Mouse (Mus musculus) brain, embryonic 14.5 days (tissue): ENCODE measurements around the gene Otof. TPM values are rescaled to one million over a fixed set of nuclear protein-coding genes. Genes with fewer than 3 reads are reported as not detected.
A peak's percentile ranks its signal among the peaks of the same experiment; 100 is the strongest.

Experiments
- DNase-seq: peaks from one replicate; pipeline ENCODE4 v3.0.0-alpha.2; 2011; ENCODE audit warnings: low read depth
- CTCF ChIP-seq: fragments of 200-500 bp; IDR thresholded peaks from 2 replicates; pipeline ENCODE4 v1.5.1; 2012; ENCODE audit warnings: inconsistent platforms, mild to moderate bottlenecking, moderate library complexity, borderline replicate concordance; ENCODE audit not compliant: insufficient read depth, insufficient read length; ENCODE audit errors: extremely low read depth
- POLR2A ChIP-seq: fragments of 200-500 bp; IDR thresholded peaks from 2 replicates; pipeline ENCODE4 v1.6.1; 2012; ENCODE audit warnings: mild to moderate bottlenecking, inconsistent platforms, borderline replicate concordance; ENCODE audit not compliant: poor library complexity, insufficient read depth, insufficient read length, severe bottlenecking; ENCODE audit errors: extremely low read depth
- polyA plus RNA-seq: library from polyadenylated mRNA; depleted of rRNA; stranded (reverse); fragments of >200 nt; gene quantifications from 2 replicates; pipeline ENCODE4 v1.2.3, GENCODE M21; 2012; rRNA removed

Gene Otof
- 5.2 and 6.9 TPM in 2 replicates for polyA plus RNA-seq

- TF ChIP-seq POLR2A: no peak
- TF ChIP-seq CTCF: no peak
- peak; percentile 91 for DNase-seq
Measured at GRCm38 (mm10) chr5:30461821-30462220, at the start of gene Otof. Gene Otof, minus strand, starts transcription at chr5:30461932.

GRCm38 (mm10) chr5:30497299-30497698 lies 35.6 kb upstream of the Otof start:
- no peak for DNase-seq
- no peak for TF ChIP-seq POLR2A
- no peak for TF ChIP-seq CTCF

GRCm38 (mm10) chr5:30496821-30497220 lies 35.1 kb upstream of the Otof start:
- no peak for DNase-seq
- TF ChIP-seq CTCF: no peak

GRCm38 (mm10) chr5:30495288-30495687 lies 33.6 kb upstream of the Otof start:
- no peak for TF ChIP-seq CTCF
- TF ChIP-seq POLR2A: no peak
- DNase-seq: no peak

- TF ChIP-seq CTCF (no peak), POLR2A (no peak)
- no peak for DNase-seq
Measured at GRCm38 (mm10) chr5:30494606-30495005, 32.9 kb upstream of the Otof start.

GRCm38 (mm10) chr5:30493723-30494122 lies 32.0 kb upstream of the Otof start:
- TF ChIP-seq POLR2A (no peak), CTCF (no peak)
- DNase-seq: no peak

GRCm38 (mm10) chr5:30490845-30491244 lies 29.1 kb upstream of the Otof start:
- DNase-seq: no peak
- TF ChIP-seq POLR2A (no peak), CTCF (no peak)

- no peak for DNase-seq
- TF ChIP-seq CTCF (no peak), POLR2A (no peak)
Measured at GRCm38 (mm10) chr5:30490215-30490614, 28.5 kb upstream of the Otof start.

- no peak for TF ChIP-seq POLR2A
- TF ChIP-seq CTCF: no peak
- DNase-seq: no peak
Measured at GRCm38 (mm10) chr5:30485136-30485535, 23.4 kb upstream of the Otof start.

- DNase-seq: no peak
- no peak for TF ChIP-seq POLR2A
- TF ChIP-seq CTCF: no peak
Measured at GRCm38 (mm10) chr5:30484591-30484990, 22.9 kb upstream of the Otof start.

GRCm38 (mm10) chr5:30483533-30483932 lies 21.8 kb upstream of the Otof start:
- TF ChIP-seq CTCF (no peak), POLR2A (no peak)
- no peak for DNase-seq

- TF ChIP-seq CTCF (peak; percentile 87), POLR2A (no peak)
- peak; percentile 78 for DNase-seq
Measured at GRCm38 (mm10) chr5:30482319-30482718, 20.6 kb upstream of the Otof start.

GRCm38 (mm10) chr5:30476534-30476933 lies 14.8 kb upstream of the Otof start:
- TF ChIP-seq CTCF: peak; percentile 84
- TF ChIP-seq POLR2A: no peak
- DNase-seq: peak; percentile 48

- TF ChIP-seq CTCF: no peak
- no peak for TF ChIP-seq POLR2A
- no peak for DNase-seq
Measured at GRCm38 (mm10) chr5:30472148-30472547, 10.4 kb upstream of the Otof start.
